Mouse (Mus musculus) left cerebral cortex, adult 18-20 months (tissue): Measurements from ENCODE around the gene Rps26. TPM values are rescaled to one million over a fixed set of nuclear protein-coding genes. Genes with fewer than 3 reads are reported as not detected.
A peak's percentile ranks its signal among the peaks of the same experiment; 100 is the strongest.

ENCODE experiments used
- DNase-seq, 2 experiments: peaks; one replicate each; pipeline ENCODE4 v3.0.0; 2021 to 2022; ENCODE audit warnings: low spot score in 2 of 2, mixed read lengths in 1 of 2
- total RNA-seq, 2 experiments: library from RNA; stranded (reverse); gene quantifications; 2 replicates each; pipeline ENCODE4 v1.2.3; 2021

Gene Rps26
- total RNA-seq, 2 experiments from 2014 or later: 232 to 257 TPM

GRCm38 (mm10) chr10:128612433-128613153 lies 14.0 kb downstream of the Rps26 start:
- DNase-seq: peak; percentile 79 to 84

GRCm38 (mm10) chr10:128606483-128606882 lies 20.1 kb downstream of the Rps26 start:
- DNase-seq: no peak

GRCm38 (mm10) chr10:128602470-128603128 lies 23.9 kb downstream of the Rps26 start:
- no peak for DNase-seq

GRCm38 (mm10) chr10:128601499-128601898 lies 25.0 kb downstream of the Rps26 start:
- no peak for DNase-seq

- DNase-seq: no peak
Measured at GRCm38 (mm10) chr10:128598476-128598875, 28.1 kb downstream of the Rps26 start.

GRCm38 (mm10) chr10:128592797-128593196 lies 33.8 kb downstream of the Rps26 start:
- DNase-seq: no peak

GRCm38 (mm10) chr10:128591436-128591835 lies 35.1 kb downstream of the Rps26 start:
- no peak for DNase-seq

GRCm38 (mm10) chr10:128590193-128590690 lies 36.3 kb downstream of the Rps26 start:
- peak; percentile 29 to 63 for DNase-seq

GRCm38 (mm10) chr10:128589464-128590192 lies 36.9 kb downstream of the Rps26 start, which contains the start of gene Erbb3:
Gene Erbb3 (minus strand): TSS chr10:128589652.
- peak in 1 of 2 experiments; percentile 14 for DNase-seq

GRCm38 (mm10) chr10:128588775-128589463 lies 37.6 kb downstream of the Rps26 start:
- no peak for DNase-seq

GRCm38 (mm10) chr10:128588136-128588535 lies 38.4 kb downstream of the Rps26 start:
- DNase-seq: no peak

- DNase-seq: no peak
Measured at GRCm38 (mm10) chr10:128587697-128588096, 38.9 kb downstream of the Rps26 start.

- DNase-seq: no peak
Measured at GRCm38 (mm10) chr10:128587120-128587519, 39.4 kb downstream of the Rps26 start.

- DNase-seq: no peak
Measured at GRCm38 (mm10) chr10:128586546-128586945, 40.0 kb downstream of the Rps26 start.

- DNase-seq: no peak
Measured at GRCm38 (mm10) chr10:128584386-128584785, 42.2 kb downstream of the Rps26 start.

GRCm38 (mm10) chr10:128583644-128584043 lies 42.9 kb downstream of the Rps26 start:
- no peak for DNase-seq

GRCm38 (mm10) chr10:128579731-128580130 lies 46.8 kb downstream of the Rps26 start:
- no peak for DNase-seq

GRCm38 (mm10) chr10:128579298-128579697 lies 47.2 kb downstream of the Rps26 start:
- DNase-seq: no peak

GRCm38 (mm10) chr10:128578330-128578729 lies 48.2 kb downstream of the Rps26 start:
- no peak for DNase-seq

- DNase-seq: no peak
Measured at GRCm38 (mm10) chr10:128575063-128575462, 51.5 kb downstream of the Rps26 start.
